ENCODE assay signal across 8 mouse cellular contexts in the genomic region with DNA sequence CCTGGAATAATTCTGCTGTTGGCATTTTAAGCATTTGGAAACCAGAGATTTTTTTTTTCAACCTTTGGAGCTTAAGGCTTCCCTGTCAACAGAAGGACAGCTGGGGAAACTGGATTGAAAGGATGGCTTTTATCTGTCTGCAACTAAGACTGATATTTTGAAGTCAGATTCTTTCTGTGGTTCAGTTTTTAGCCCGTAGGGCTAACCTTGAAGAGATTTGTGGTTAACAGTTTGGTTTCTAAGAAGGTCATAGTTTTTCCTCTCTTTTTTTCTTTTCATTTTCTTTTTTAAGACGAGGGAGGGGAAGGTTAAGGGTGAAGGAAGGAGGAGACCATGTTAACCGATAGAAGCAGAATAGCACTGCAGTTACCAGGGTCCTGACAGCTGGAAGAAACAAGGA. TPM values are rescaled to one million over a fixed set of nuclear protein-coding genes. Genes with fewer than 3 reads are reported as not detected.
A peak's percentile ranks its signal among the peaks of the same experiment; 100 is the strongest.
DNase-seq lines count a peak whose midpoint lies in the region; ATAC-seq lines count a peak whose summit lies in the region.

No protein-coding gene starts in this region.

- H3K27ac ChIP-seq in neural tube, embryonic 11.5 days (ENCODE audit: low read depth, low read length) = no peak overlapping the region
- H3K27ac ChIP-seq in forebrain, embryonic 10.5 days = peak overlapping the region; percentile 95; the same call in 1 of the 2 replicates
- no peak overlapping the region for H3K27ac ChIP-seq in limb, embryonic 13.5 days
- H3K27ac ChIP-seq in stomach, embryonic 15.5 days = peak overlapping the region; percentile 96; the same call in 1 of the 2 replicates

- peaks cover 16% of the 10 kb centered on the region for H3K4me1 ChIP-seq in neural tube, embryonic 11.5 days (ENCODE audit: control insufficient read depth, insufficient read depth, low read length)
- H3K4me1 ChIP-seq in forebrain, embryonic 10.5 days = peaks cover 46% of the 10 kb centered on the region
- H3K4me1 ChIP-seq in limb, embryonic 13.5 days = peaks cover 40% of the 10 kb centered on the region
- H3K4me1 ChIP-seq in stomach, embryonic 15.5 days = peaks cover 25% of the 10 kb centered on the region

- WGBS in neural tube, embryonic 11.5 days = 10% methylated on average over 3 of the region's 3 CpGs
- 17% methylated on average over 3 of the region's 3 CpGs for WGBS in forebrain, embryonic 10.5 days
- 9% methylated on average over 3 of the region's 3 CpGs for WGBS in limb, embryonic 13.5 days
- 0% methylated on average over 3 of the region's 3 CpGs for WGBS in stomach, embryonic 15.5 days

- H3K9me3 ChIP-seq in neural tube, embryonic 11.5 days (ENCODE audit: control insufficient read depth, low read length) = no peaks in the 10 kb centered on the region
- H3K9me3 ChIP-seq in forebrain, embryonic 10.5 days = no peaks in the 10 kb centered on the region
- H3K9me3 ChIP-seq in limb, embryonic 13.5 days = no peaks in the 10 kb centered on the region
- no peaks in the 10 kb centered on the region for H3K9me3 ChIP-seq in stomach, embryonic 15.5 days

- H3K9ac ChIP-seq in neural tube, embryonic 11.5 days (ENCODE audit: low read length) = peak overlapping the region; percentile 85
- H3K9ac ChIP-seq in limb, embryonic 13.5 days = peak overlapping the region; percentile 89
- H3K9ac ChIP-seq in stomach, embryonic 15.5 days = peak overlapping the region; percentile 6; the same call in 1 of the 2 replicates

- H3K4me3 ChIP-seq in neural tube, embryonic 11.5 days (ENCODE audit: low read depth, low read length) = peak overlapping the region; percentile 80
- peak overlapping the region; percentile 72 for H3K4me3 ChIP-seq in forebrain, embryonic 10.5 days
- peak overlapping the region; percentile 74 for H3K4me3 ChIP-seq in limb, embryonic 13.5 days
- peak overlapping the region; percentile 86 for H3K4me3 ChIP-seq in stomach, embryonic 15.5 days (replicated peaks)

- peak overlapping the region; percentile 93 for H3K4me2 ChIP-seq in neural tube, embryonic 11.5 days (ENCODE audit: low read depth)
- H3K4me2 ChIP-seq in limb, embryonic 13.5 days (replicated peaks) = peak overlapping the region; percentile 99
- peak overlapping the region; percentile 90 for H3K4me2 ChIP-seq in stomach, embryonic 15.5 days

- H3K27me3 ChIP-seq in neural tube, embryonic 11.5 days (ENCODE audit: control insufficient read depth, insufficient read depth, low read length) = no peaks in the 10 kb centered on the region
- H3K27me3 ChIP-seq in forebrain, embryonic 10.5 days (ENCODE audit: poor library complexity, severe bottlenecking) = no peaks in the 10 kb centered on the region
- H3K27me3 ChIP-seq in limb, embryonic 13.5 days = no peaks in the 10 kb centered on the region
- no peaks in the 10 kb centered on the region for H3K27me3 ChIP-seq in stomach, embryonic 15.5 days (replicated peaks)

- ATAC-seq in neural tube, embryonic 11.5 days (ENCODE audit: insufficient read depth, low FRiP score, low TSS enrichment) = no peak
- ATAC-seq in limb, embryonic 13.5 days (ENCODE audit: low FRiP score, low read depth) = no peak
- ATAC-seq in stomach, embryonic 15.5 days (ENCODE audit: insufficient read depth, low FRiP score, low read depth) = no peak

- H3K36me3 ChIP-seq in neural tube, embryonic 11.5 days (ENCODE audit: control insufficient read depth, insufficient read depth, low read length) = no peaks in the 10 kb centered on the region
- H3K36me3 ChIP-seq in forebrain, embryonic 10.5 days (replicated peaks) = peaks cover 8% of the 10 kb centered on the region
- H3K36me3 ChIP-seq in limb, embryonic 13.5 days = no peaks in the 10 kb centered on the region
- H3K36me3 ChIP-seq in stomach, embryonic 15.5 days = no peaks in the 10 kb centered on the region

- DNase-seq in neural tube, embryonic 11.5 days (ENCODE audit: low spot score) = no peak
- no peak for DNase-seq in neural tube, embryonic 10.5 days (ENCODE audit: extremely low spot score, low spot score)
- no peak for DNase-seq in forebrain, embryonic 10.5 days (ENCODE audit: extremely low spot score, low spot score)
- DNase-seq in right cerebral cortex, adult 18-20 months = no peak
- no peak for DNase-seq in ovary, postnatal 10 days (ENCODE audit: low spot score)
- no peak for DNase-seq in cerebellum, adult 18-20 months

RNA-seq across cellular contexts. Expression of a gene that starts 0.9 kb away (rescaled TPM):
- polyA plus RNA-seq in neural tube, embryonic 11.5 days (2014; fragmentation: Nextera tagmentation; extraction: Ambion mirVana) = 18.3 and 22.0 TPM in 2 replicates
- polyA plus RNA-seq in forebrain, embryonic 10.5 days (2016; fragmentation: Nextera tagmentation; extraction: Ambion mirVana) = 14.9 and 15.6 TPM in 2 replicates
- 16.0 and 18.8 TPM in 2 replicates for polyA plus RNA-seq in limb, embryonic 13.5 days (2015; fragmentation: Nextera tagmentation; extraction: Ambion mirVana)
- 14.4 and 17.3 TPM in 2 replicates for polyA plus RNA-seq in stomach, embryonic 15.5 days (2015; fragmentation: Nextera tagmentation; extraction: Ambion mirVana)

Comparison
In these comparisons a context has a peak if more than half of its experiments do, and no peak if none do; other contexts are left out.
1. H3K27ac ChIP-seq: peak in forebrain, embryonic 10.5 days (single experiment) and stomach, embryonic 15.5 days (single experiment); none in neural tube, embryonic 11.5 days (single experiment) and limb, embryonic 13.5 days (single experiment).
2. H3K9ac ChIP-seq: peak in every context shown above with its lines; median percentile 89 in limb, embryonic 13.5 days; 85 in neural tube, embryonic 11.5 days; 6 in stomach, embryonic 15.5 days.
3. Peak in every context shown above with its lines, with median percentiles within 50 percentile points of each other: H3K4me2 ChIP-seq and H3K4me3 ChIP-seq.